Mouse (Mus musculus): Measurements from ENCODE around the gene Tmem243. TPM values are rescaled to one million over a fixed set of nuclear protein-coding genes. Genes with fewer than 3 reads are reported as not detected.

Gene Tmem243
- total RNA-seq, 1 experiment, result 7.5 TPM

DNA sequence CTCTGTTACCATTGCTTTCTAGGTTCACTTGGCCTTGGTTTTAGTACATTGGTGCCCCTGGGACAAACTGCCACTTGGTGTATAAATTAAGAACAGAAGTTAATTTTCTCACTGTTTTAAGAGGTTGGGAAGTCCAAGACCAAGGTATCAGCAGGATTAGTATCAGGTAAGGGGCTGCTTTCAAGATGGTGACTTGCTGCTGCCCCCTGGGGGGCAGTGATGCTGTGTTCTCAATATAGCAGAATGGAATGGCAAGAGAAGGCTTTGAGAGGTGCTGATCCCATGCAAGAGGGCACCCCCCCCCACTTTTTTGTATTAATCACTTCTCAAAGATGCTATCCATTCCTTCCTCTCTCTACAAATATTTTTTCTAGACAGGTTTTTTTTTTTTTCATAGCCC is 9.1 kb downstream of the Tmem243 start:
- H3K27ac ChIP-seq (ENCODE audit: insufficient read depth, low read depth, low read length, poor library complexity, severe bottlenecking), result no peak overlapping the region
- no peaks in the 10 kb centered on the region for H3K36me3 ChIP-seq (ENCODE audit: control insufficient read depth, insufficient read depth, low read length, poor library complexity, severe bottlenecking)
- H3K9me3 ChIP-seq (ENCODE audit: control insufficient read depth, insufficient read depth, low read depth, low read length), result no peaks in the 10 kb centered on the region
- no peaks in the 10 kb centered on the region for H3K4me1 ChIP-seq (ENCODE audit: control insufficient read depth in 2 of 2, insufficient read depth in 2 of 2, low read length in 2 of 2, poor library complexity in 1 of 2)
- DNase-seq (ENCODE audit: low read depth, low spot score), result no peak
- in situ Hi-C loops (cut with MboI; ENCODE audit: low sequenced_read_pairs in 2 of 2, unreplicated experiment in 2 of 2), result no loop called here
- 0 out of 2 replicates have a peak, but pooled peaks have one; percentile 28 for TF ChIP-seq ZC3H11A (IDR thresholded peaks at IDR 0.05; ENCODE audit: borderline replicate concordance, low read depth, low read length)
- TF ChIP-seq MAFK (IDR thresholded peaks at IDR 0.05; ENCODE audit: insufficient read depth, low read depth, low read length), result no peak
- no peak overlapping the region for H3K9ac ChIP-seq (ENCODE audit: insufficient read depth, low read depth, low read length, poor library complexity, severe bottlenecking)
- H3K4me3 ChIP-seq (ENCODE audit: insufficient read depth in 1 of 2, low read depth in 1 of 2, low read length in 2 of 2, poor library complexity in 1 of 2, severe bottlenecking in 1 of 2), result no peak overlapping the region

DNA sequence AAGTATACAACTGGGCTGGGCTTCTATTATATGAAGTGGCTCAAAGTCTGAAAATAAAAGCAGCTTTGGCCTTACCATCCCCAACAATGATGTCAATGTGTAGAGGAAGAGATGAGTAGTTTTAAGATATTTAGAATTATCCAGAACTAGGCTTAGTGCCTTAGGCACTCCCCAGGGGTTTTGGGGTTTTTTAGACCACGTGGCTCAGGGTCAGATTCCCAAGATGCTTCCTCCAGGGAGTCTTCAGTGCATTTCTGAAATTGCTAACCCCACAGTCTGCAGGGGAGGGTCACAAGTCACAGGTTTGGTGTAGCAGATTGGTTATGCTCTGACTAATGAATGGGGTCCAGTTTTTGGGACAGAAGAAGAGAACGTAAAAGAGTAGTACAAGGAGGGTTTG is 10.8 kb downstream of the Tmem243 start:
- H3K27ac ChIP-seq (ENCODE audit: insufficient read depth, low read depth, low read length, poor library complexity, severe bottlenecking), result no peak overlapping the region

DNA sequence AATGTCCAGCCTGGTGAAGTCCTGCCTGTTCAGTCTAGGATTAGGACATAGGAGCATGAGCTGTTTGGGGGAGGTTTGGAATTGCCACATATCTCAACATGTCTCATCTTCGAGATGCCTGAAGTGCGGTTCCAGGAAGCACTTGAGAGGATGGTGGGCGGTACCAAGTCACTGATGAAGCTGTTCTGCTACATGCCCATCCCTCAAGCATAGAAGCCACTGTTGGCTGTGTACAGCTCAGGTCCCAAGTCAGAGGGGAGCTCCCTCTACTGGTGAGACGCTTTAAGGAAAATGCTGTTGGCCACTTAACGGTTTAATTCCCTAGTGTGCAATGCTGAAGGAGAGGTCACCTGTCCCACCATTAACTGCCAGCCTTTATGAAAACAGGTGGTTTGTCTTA is 11.3 kb downstream of the Tmem243 start:
- Histone ChIP-seq H3K9ac (ENCODE audit: insufficient read depth, low read depth, low read length, poor library complexity, severe bottlenecking) (no peak overlapping the region), H3K9me3 (ENCODE audit: control insufficient read depth, insufficient read depth, low read depth, low read length) (no peaks in the 10 kb centered on the region), H3K4me1 (ENCODE audit: control insufficient read depth in 2 of 2, insufficient read depth in 2 of 2, low read length in 2 of 2, poor library complexity in 1 of 2) (no peaks in the 10 kb centered on the region), H3K36me3 (ENCODE audit: control insufficient read depth, insufficient read depth, low read length, poor library complexity, severe bottlenecking) (peaks cover 4% of the 10 kb centered on the region), H3K4me3 (ENCODE audit: insufficient read depth in 1 of 2, low read depth in 1 of 2, low read length in 2 of 2, poor library complexity in 1 of 2, severe bottlenecking in 1 of 2) (no peak overlapping the region), H3K27ac (ENCODE audit: insufficient read depth, low read depth, low read length, poor library complexity, severe bottlenecking) (no peak overlapping the region)
- TF ChIP-seq ZC3H11A (IDR thresholded peaks at IDR 0.05; ENCODE audit: borderline replicate concordance, low read depth, low read length), result 0 out of 2 replicates have a peak, but pooled peaks have one; percentile 43
- TF ChIP-seq ZNF384 (IDR thresholded peaks at IDR 0.05; ENCODE audit: low read depth, low read length), result no peak
- in situ Hi-C loops (cut with MboI; ENCODE audit: low sequenced_read_pairs in 2 of 2, unreplicated experiment in 2 of 2), result no loop called here
- DNase-seq (ENCODE audit: low read depth, low spot score), result peak; percentile 67

More for the DNA sequence above, 10.8 kb downstream of the Tmem243 start:
- Histone ChIP-seq H3K4me1 (ENCODE audit: control insufficient read depth in 2 of 2, insufficient read depth in 2 of 2, low read length in 2 of 2, poor library complexity in 1 of 2) (no peaks in the 10 kb centered on the region), H3K9ac (ENCODE audit: insufficient read depth, low read depth, low read length, poor library complexity, severe bottlenecking) (no peak overlapping the region), H3K9me3 (ENCODE audit: control insufficient read depth, insufficient read depth, low read depth, low read length) (no peaks in the 10 kb centered on the region), H3K36me3 (ENCODE audit: control insufficient read depth, insufficient read depth, low read length, poor library complexity, severe bottlenecking) (peaks cover 4% of the 10 kb centered on the region), H3K4me3 (ENCODE audit: insufficient read depth in 1 of 2, low read depth in 1 of 2, low read length in 2 of 2, poor library complexity in 1 of 2, severe bottlenecking in 1 of 2) (no peak overlapping the region)
- DNase-seq (ENCODE audit: low read depth, low spot score), result no peak
- in situ Hi-C loops (cut with MboI; ENCODE audit: low sequenced_read_pairs in 2 of 2, unreplicated experiment in 2 of 2), result no loop called here
- TF ChIP-seq HCFC1 (IDR thresholded peaks at IDR 0.05; ENCODE audit: borderline replicate concordance, insufficient read depth, low read length), result no peak
- TF ChIP-seq ZC3H11A (IDR thresholded peaks at IDR 0.05; ENCODE audit: borderline replicate concordance, low read depth, low read length), result no peak
- no peak for TF ChIP-seq ZNF384 (IDR thresholded peaks at IDR 0.05; ENCODE audit: low read depth, low read length)
- TF ChIP-seq MAFK (IDR thresholded peaks at IDR 0.05; ENCODE audit: insufficient read depth, low read depth, low read length), result no peak
- TF ChIP-seq CHD2 (IDR thresholded peaks at IDR 0.05; ENCODE audit: low read depth, low read length), result no peak

DNA sequence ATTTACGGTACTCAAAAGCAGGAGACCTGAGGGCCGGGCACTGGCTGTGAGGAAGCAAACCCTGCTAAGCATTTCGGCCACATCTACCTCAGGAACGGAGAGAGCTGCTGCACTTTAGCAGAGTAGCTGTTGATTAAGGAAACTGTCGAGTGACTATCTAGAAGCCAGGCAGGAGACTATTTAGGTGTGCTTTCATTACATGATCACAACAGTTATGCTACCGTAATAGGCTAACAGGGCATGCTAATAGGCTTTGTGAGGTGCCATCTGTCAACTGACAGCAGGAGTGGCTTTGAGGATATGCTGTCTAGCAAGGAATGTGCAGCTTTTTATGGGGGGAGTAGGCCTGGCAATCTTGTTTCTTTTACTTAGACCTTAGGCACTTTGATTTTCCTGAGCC is 13.7 kb downstream of the Tmem243 start:
- no peaks in the 10 kb centered on the region for H3K9me3 ChIP-seq (ENCODE audit: control insufficient read depth, insufficient read depth, low read depth, low read length)
- H3K27ac ChIP-seq (ENCODE audit: insufficient read depth, low read depth, low read length, poor library complexity, severe bottlenecking), result no peak overlapping the region
- peaks cover 12% of the 10 kb centered on the region for H3K36me3 ChIP-seq (ENCODE audit: control insufficient read depth, insufficient read depth, low read length, poor library complexity, severe bottlenecking)
- in situ Hi-C loops (cut with MboI; ENCODE audit: low sequenced_read_pairs in 2 of 2, unreplicated experiment in 2 of 2), result no loop called here
- no peak overlapping the region for H3K9ac ChIP-seq (ENCODE audit: insufficient read depth, low read depth, low read length, poor library complexity, severe bottlenecking)
- H3K4me3 ChIP-seq (ENCODE audit: insufficient read depth in 1 of 2, low read depth in 1 of 2, low read length in 2 of 2, poor library complexity in 1 of 2, severe bottlenecking in 1 of 2), result no peak overlapping the region
- H3K4me1 ChIP-seq (ENCODE audit: control insufficient read depth in 2 of 2, insufficient read depth in 2 of 2, low read length in 2 of 2, poor library complexity in 1 of 2), result no peaks in the 10 kb centered on the region
- no peak for DNase-seq (ENCODE audit: low read depth, low spot score)
- TF ChIP-seq MAFK (IDR thresholded peaks at IDR 0.05; ENCODE audit: insufficient read depth, low read depth, low read length) (no peak), ZC3H11A (IDR thresholded peaks at IDR 0.05; ENCODE audit: borderline replicate concordance, low read depth, low read length) (no peak), CHD2 (IDR thresholded peaks at IDR 0.05; ENCODE audit: low read depth, low read length) (no peak), ZNF384 (IDR thresholded peaks at IDR 0.05; ENCODE audit: low read depth, low read length) (no peak), HCFC1 (IDR thresholded peaks at IDR 0.05; ENCODE audit: borderline replicate concordance, insufficient read depth, low read length) (no peak)

DNA sequence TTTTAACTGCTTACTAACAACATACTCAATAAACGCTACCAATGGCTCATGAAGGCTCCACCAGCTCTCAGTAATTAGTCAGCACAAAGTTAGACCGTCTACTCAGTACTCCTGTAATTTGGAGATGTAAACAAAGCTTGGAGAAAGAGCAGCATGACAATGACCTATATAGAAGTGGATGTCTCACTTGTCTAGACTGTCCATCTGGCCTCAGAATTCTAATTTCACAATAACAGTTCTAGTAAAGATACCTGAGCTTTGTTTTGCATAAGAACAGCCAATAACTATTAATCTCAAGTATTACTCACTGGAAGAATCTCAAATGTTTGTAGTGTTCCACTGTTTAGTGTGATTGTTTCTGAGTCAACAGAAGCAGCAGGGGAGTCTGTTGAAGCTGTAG is 23.7 kb downstream of the Tmem243 start:
- no peaks in the 10 kb centered on the region for H3K4me1 ChIP-seq (ENCODE audit: control insufficient read depth in 2 of 2, insufficient read depth in 2 of 2, low read length in 2 of 2, poor library complexity in 1 of 2)
- H3K9ac ChIP-seq (ENCODE audit: insufficient read depth, low read depth, low read length, poor library complexity, severe bottlenecking), result no peak overlapping the region
- TF ChIP-seq CHD2 (IDR thresholded peaks at IDR 0.05; ENCODE audit: low read depth, low read length), result no peak
- TF ChIP-seq ZC3H11A (IDR thresholded peaks at IDR 0.05; ENCODE audit: borderline replicate concordance, low read depth, low read length), result no peak
- TF ChIP-seq MAFK (IDR thresholded peaks at IDR 0.05; ENCODE audit: insufficient read depth, low read depth, low read length), result no peak
- no peak for TF ChIP-seq HCFC1 (IDR thresholded peaks at IDR 0.05; ENCODE audit: borderline replicate concordance, insufficient read depth, low read length)
- no peak for TF ChIP-seq ZNF384 (IDR thresholded peaks at IDR 0.05; ENCODE audit: low read depth, low read length)
- no peak for DNase-seq (ENCODE audit: low read depth, low spot score)
- no peak overlapping the region for H3K27ac ChIP-seq (ENCODE audit: insufficient read depth, low read depth, low read length, poor library complexity, severe bottlenecking)
- no peak overlapping the region for H3K4me3 ChIP-seq (ENCODE audit: insufficient read depth in 1 of 2, low read depth in 1 of 2, low read length in 2 of 2, poor library complexity in 1 of 2, severe bottlenecking in 1 of 2)
- no peaks in the 10 kb centered on the region for H3K9me3 ChIP-seq (ENCODE audit: control insufficient read depth, insufficient read depth, low read depth, low read length)
- in situ Hi-C loops (cut with MboI; ENCODE audit: low sequenced_read_pairs in 2 of 2, unreplicated experiment in 2 of 2), result no loop called here
- H3K36me3 ChIP-seq (ENCODE audit: control insufficient read depth, insufficient read depth, low read length, poor library complexity, severe bottlenecking), result peaks cover 28% of the 10 kb centered on the region
